Comparison of ENCODE assay signal across 9 mouse cellular contexts in genomic region chr1:186827773-186828172, GRCm38 (mm10).
DNase-seq lines count a peak whose midpoint lies in the region; ATAC-seq and TF ChIP-seq lines count a peak whose summit lies in the region.
"Had no signal": no experiment of that assay in that cellular context is flagged by ENCODE, and none has a peak within 500 bp of the region (broad histone marks: within the 10 kb centered on the region; RNA-seq: fewer than 3 reads in every experiment).

No protein-coding gene starts in this region.

- no peaks in the 10 kb centered on the region for H3K36me3 ChIP-seq in kidney, postnatal 0 days (ENCODE audit: insufficient read depth, low read length)
- no peaks in the 10 kb centered on the region for H3K36me3 ChIP-seq in kidney, embryonic 15.5 days
- no peaks in the 10 kb centered on the region for H3K36me3 ChIP-seq in ES-E14 (ENCODE audit: control insufficient read depth, insufficient read depth, low read length, poor library complexity, severe bottlenecking)
- H3K36me3 ChIP-seq in midbrain, embryonic 10.5 days = no peaks in the 10 kb centered on the region
- H3K36me3 ChIP-seq: limb, embryonic 12.5 days had no signal

- H3K27ac ChIP-seq in kidney, postnatal 0 days = no peak overlapping the region
- no peak overlapping the region for H3K27ac ChIP-seq in kidney, embryonic 15.5 days
- no peak overlapping the region for H3K27ac ChIP-seq in ES-E14 (ENCODE audit: insufficient read depth, low read depth, low read length, poor library complexity, severe bottlenecking)
- H3K27ac ChIP-seq in midbrain, embryonic 10.5 days (replicated peaks) = no peak overlapping the region
- H3K27ac ChIP-seq: limb, embryonic 12.5 days had no signal

- peak; percentile 87 for TF ChIP-seq CTCF in kidney, postnatal 0 days (IDR thresholded peaks at IDR 0.05; ENCODE audit: low read depth)

- no peak overlapping the region for H3K4me3 ChIP-seq in kidney, postnatal 0 days (replicated peaks; ENCODE audit: low read depth, low read length)
- H3K4me3 ChIP-seq in kidney, embryonic 15.5 days (replicated peaks) = no peak overlapping the region
- no peak overlapping the region for H3K4me3 ChIP-seq in ES-E14 (ENCODE audit: insufficient read depth in 1 of 2, low read depth in 1 of 2, low read length in 2 of 2, poor library complexity in 1 of 2, severe bottlenecking in 1 of 2)
- H3K4me3 ChIP-seq in midbrain, embryonic 10.5 days = no peak overlapping the region
- H3K4me3 ChIP-seq: erythroblast, embryonic 14.5 days; limb, embryonic 12.5 days had no signal

- H3K9ac ChIP-seq in kidney, postnatal 0 days (ENCODE audit: low read depth, low read length) = no peak overlapping the region
- no peak overlapping the region for H3K9ac ChIP-seq in kidney, embryonic 15.5 days
- no peak overlapping the region for H3K9ac ChIP-seq in ES-E14 (ENCODE audit: insufficient read depth, low read depth, low read length, poor library complexity, severe bottlenecking)
- H3K9ac ChIP-seq: limb, embryonic 12.5 days had no signal

- 20% methylated on average over 3 of the region's 3 CpGs for WGBS in kidney, postnatal 0 days
- 26% methylated on average over 3 of the region's 3 CpGs for whole genome bisulfite sequencing in kidney, embryonic 15.5 days
- WGBS in midbrain, embryonic 10.5 days = 32% methylated on average over 3 of the region's 3 CpGs

- ATAC-seq in kidney, postnatal 0 days (replicated peaks; ENCODE audit: low FRiP score, low read depth) = no peak
- no peak for ATAC-seq in kidney, embryonic 15.5 days (replicated peaks; ENCODE audit: low FRiP score)

- no peaks in the 10 kb centered on the region for H3K9me3 ChIP-seq in kidney, postnatal 0 days (replicated peaks; ENCODE audit: low read length)
- H3K9me3 ChIP-seq in kidney, embryonic 15.5 days (replicated peaks) = no peaks in the 10 kb centered on the region
- no peaks in the 10 kb centered on the region for H3K9me3 ChIP-seq in ES-E14 (ENCODE audit: control insufficient read depth, insufficient read depth, low read depth, low read length)
- H3K9me3 ChIP-seq in midbrain, embryonic 10.5 days (replicated peaks) = no peaks in the 10 kb centered on the region
- H3K9me3 ChIP-seq: limb, embryonic 12.5 days had no signal

- peak; percentile 85 for DNase-seq in kidney, postnatal 0 days (ENCODE audit: low spot score)
- DNase-seq in ES-E14 (ENCODE audit: low read depth, low spot score) = peak; percentile 27
- peak; percentile 20 for DNase-seq in adrenal gland, postnatal 14 days
- peak; percentile 15 to 30 for DNase-seq in kidney, postnatal 4 days
- DNase-seq in telencephalon, adult 2 months (ENCODE audit: low read depth, low spot score) = peak; percentile 39
- DNase-seq in midbrain, embryonic 10.5 days (ENCODE audit: low spot score) = no peak

- no peak overlapping the region for H3K4me2 ChIP-seq in kidney, postnatal 0 days (ENCODE audit: low read length)
- H3K4me2 ChIP-seq in kidney, embryonic 15.5 days = no peak overlapping the region
- H3K4me2 ChIP-seq: limb, embryonic 12.5 days had no signal

- peaks cover 7% of the 10 kb centered on the region for H3K27me3 ChIP-seq in kidney, postnatal 0 days (ENCODE audit: insufficient read depth, low read length)
- peaks cover 54% of the 10 kb centered on the region for H3K27me3 ChIP-seq in kidney, embryonic 15.5 days
- H3K27me3 ChIP-seq in midbrain, embryonic 10.5 days (ENCODE audit: low read depth, poor library complexity, severe bottlenecking) = peaks cover 18% of the 10 kb centered on the region

- in situ Hi-C loops in ES-E14 (cut with MboI; ENCODE audit: low sequenced_read_pairs in 2 of 2, unreplicated experiment in 2 of 2) = loop anchor here in 1 of 2 experiments (25.0 kb wide), 1 partner anchor 135 kb away; the partner anchor contains the start of gene D1Pas1

- H3K4me1 ChIP-seq in kidney, postnatal 0 days (replicated peaks; ENCODE audit: insufficient read depth, low read length) = no peaks in the 10 kb centered on the region
- H3K4me1 ChIP-seq in kidney, embryonic 15.5 days = no peaks in the 10 kb centered on the region
- H3K4me1 ChIP-seq in ES-E14 (ENCODE audit: control insufficient read depth in 2 of 2, insufficient read depth in 2 of 2, low read length in 2 of 2, poor library complexity in 1 of 2) = no peaks in the 10 kb centered on the region
- peaks cover 7% of the 10 kb centered on the region; the same call in 1 of the 2 replicates for H3K4me1 ChIP-seq in midbrain, embryonic 10.5 days
- H3K4me1 ChIP-seq: limb, embryonic 12.5 days had no signal

TF ChIP-seq in ES-E14, 5 proteins besides CTCF, POLR2A, EP300 and RAD21:
- TF ChIP-seq MAFK (IDR thresholded peaks at IDR 0.05; ENCODE audit: insufficient read depth, low read depth, low read length) = no peak
- peak; percentile 96 for TF ChIP-seq ZC3H11A (IDR thresholded peaks at IDR 0.05; ENCODE audit: borderline replicate concordance, low read depth, low read length)
- no peak for TF ChIP-seq ZNF384 (IDR thresholded peaks at IDR 0.05; ENCODE audit: low read depth, low read length)
- no peak for TF ChIP-seq CHD2 (IDR thresholded peaks at IDR 0.05; ENCODE audit: low read depth, low read length)
- no peak for TF ChIP-seq HCFC1 (IDR thresholded peaks at IDR 0.05; ENCODE audit: borderline replicate concordance, insufficient read depth, low read length)
